Mouse (Mus musculus): ENCODE data around the gene Fgfr2. TPM values are rescaled to one million over a fixed set of nuclear protein-coding genes. Genes with fewer than 3 reads are reported as not detected.

Fgfr2 gene
- polyA plus RNA-seq (2015; fragmentation: Nextera tagmentation; extraction: Ambion mirVana), result 20.3 and 27.2 TPM in 2 replicates

DNA sequence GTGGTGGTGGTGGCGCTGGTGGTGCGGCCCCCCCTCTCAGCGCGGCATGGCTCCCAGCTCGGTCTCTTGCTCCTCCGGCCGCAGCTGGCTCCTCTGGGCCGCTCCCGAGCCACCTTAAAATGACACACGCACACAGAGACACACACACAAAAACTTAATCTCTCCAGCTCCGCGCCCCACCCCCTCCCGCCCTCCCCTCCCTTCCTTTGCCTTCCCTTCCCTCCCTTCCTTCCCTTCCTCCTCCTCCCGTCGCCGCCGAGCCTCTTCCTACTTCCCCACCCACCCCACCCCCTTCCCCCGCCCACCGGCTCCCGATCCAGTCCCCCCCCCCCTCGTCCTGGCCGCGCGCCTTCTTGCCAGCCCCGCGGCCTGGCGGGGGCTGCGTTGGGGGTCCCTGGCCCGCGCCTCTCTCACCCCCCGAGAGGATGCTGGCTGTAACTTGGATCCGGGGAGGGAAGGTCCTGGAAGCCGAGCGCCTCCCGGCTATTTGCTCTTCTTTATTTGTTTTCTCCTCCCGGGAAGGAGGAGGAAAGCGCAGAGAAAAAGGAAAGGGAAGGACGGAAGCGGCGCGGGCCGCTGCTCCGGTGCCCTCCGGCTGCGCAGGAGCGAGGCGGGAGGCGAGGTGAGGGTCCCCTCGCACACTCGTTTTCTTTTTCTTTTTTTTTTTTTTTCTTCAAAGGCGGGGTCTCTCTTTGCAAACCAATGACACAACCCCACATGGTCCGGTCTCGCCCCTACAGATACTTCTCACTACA lies at the start of gene Fgfr2:
TSS of gene Fgfr2 (minus strand) at position 107 of the 755 bp plus-strand sequence.
- Histone ChIP-seq H3K4me3 (ENCODE audit: low read length) (peak within 1 kb of the TSS; percentile 94), H3K27me3 (ENCODE audit: control insufficient read depth, insufficient read depth, low read length) (no peaks in the 10 kb centered on the region), H3K4me2 (ENCODE audit: low read depth, low read length) (peak within 1 kb of the TSS; percentile 96), H3K27ac (ENCODE audit: low read length) (peak within 1 kb of the TSS; percentile 99), H3K36me3 (ENCODE audit: control insufficient read depth, insufficient read depth) (no peaks in the 10 kb centered on the region), H3K4me1 (ENCODE audit: control insufficient read depth, insufficient read depth, low read length) (peaks cover 29% of the 10 kb centered on the region), H3K9me3 (replicated peaks; ENCODE audit: control insufficient read depth, low read length) (peaks cover under 1% of the 10 kb centered on the region), H3K9ac (ENCODE audit: low read length) (peak within 1 kb of the TSS; percentile 98)
- ATAC-seq (replicated peaks; ENCODE audit: extremely low read depth, insufficient read depth, low FRiP score), result peak; percentile 70
- WGBS, result 1% methylated on average over 31 of the region's 53 CpGs

DNA sequence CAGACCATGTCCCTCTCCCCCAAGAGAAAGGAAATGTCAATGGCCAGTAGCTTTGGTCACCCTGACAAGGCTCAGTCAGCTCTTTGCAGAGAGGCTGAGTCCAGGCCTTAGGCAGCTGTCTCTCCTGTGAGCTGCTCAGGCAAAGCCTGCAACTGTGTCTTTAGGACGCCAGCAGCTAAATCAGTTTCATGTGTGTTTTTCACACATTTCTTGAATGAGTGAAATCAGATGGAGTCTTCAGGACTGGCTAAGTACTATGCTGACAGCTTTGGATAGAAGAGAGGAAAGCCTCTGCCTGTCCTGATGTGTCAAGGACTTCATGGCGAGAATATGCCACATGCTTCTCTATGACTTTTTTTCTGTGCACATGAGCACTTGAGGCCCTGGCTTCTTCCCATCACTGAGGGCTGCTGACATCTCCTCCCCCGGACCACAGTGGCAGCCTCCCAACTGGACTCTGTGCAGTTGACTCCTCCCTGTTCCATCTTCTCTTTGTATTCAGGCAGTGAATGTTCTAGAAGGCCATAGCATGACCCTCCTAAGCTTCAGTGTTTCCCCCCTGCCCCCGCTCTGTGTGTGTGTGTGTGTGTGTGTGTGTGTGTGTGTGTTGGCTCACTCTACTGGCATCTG lies 48.4 kb upstream of the Fgfr2 start:
- H3K4me3 ChIP-seq (ENCODE audit: low read length), result no peak overlapping the region
- H3K4me2 ChIP-seq (ENCODE audit: low read depth, low read length), result no peak overlapping the region
- peak; percentile 59; the same call in 1 of the 2 replicates for ATAC-seq (replicated peaks; ENCODE audit: extremely low read depth, insufficient read depth, low FRiP score)
- 59% methylated on average over 4 of the region's 4 CpGs for WGBS
- no peaks in the 10 kb centered on the region for H3K9me3 ChIP-seq (replicated peaks; ENCODE audit: control insufficient read depth, low read length)
- H3K27me3 ChIP-seq (ENCODE audit: control insufficient read depth, insufficient read depth, low read length), result no peaks in the 10 kb centered on the region
- no peaks in the 10 kb centered on the region for H3K36me3 ChIP-seq (ENCODE audit: control insufficient read depth, insufficient read depth)
- H3K27ac ChIP-seq (ENCODE audit: low read length), result no peak overlapping the region
- H3K9ac ChIP-seq (ENCODE audit: low read length), result no peak overlapping the region
- H3K4me1 ChIP-seq (ENCODE audit: control insufficient read depth, insufficient read depth, low read length), result peaks cover 5% of the 10 kb centered on the region

DNA sequence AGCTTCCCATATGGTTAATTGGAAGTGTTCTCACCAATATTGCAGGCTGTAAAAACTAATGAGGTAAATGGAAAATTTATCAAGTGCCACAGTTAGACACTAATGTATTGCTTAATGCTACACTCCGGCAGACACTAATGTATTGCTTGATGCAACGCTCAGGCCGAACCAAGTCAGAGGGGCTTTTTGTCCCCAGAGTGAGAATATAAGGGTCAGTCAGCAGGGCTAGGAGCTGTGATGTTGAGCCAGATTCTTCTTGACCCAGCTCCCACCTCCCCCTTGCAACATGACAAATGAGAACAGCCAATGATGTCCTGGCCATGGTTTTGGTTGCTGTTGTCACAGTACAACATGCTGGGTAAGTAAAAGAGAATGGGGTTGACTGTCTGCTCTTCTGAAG lies 45.8 kb upstream of the Fgfr2 start:
- no peaks in the 10 kb centered on the region; the same call in 1 of the 2 replicates for H3K4me1 ChIP-seq (ENCODE audit: control insufficient read depth, insufficient read depth, low read length)
- H3K9me3 ChIP-seq (replicated peaks; ENCODE audit: control insufficient read depth, low read length), result no peaks in the 10 kb centered on the region
- 93% methylated on average over 3 of the region's 3 CpGs for WGBS
- ATAC-seq (replicated peaks; ENCODE audit: extremely low read depth, insufficient read depth, low FRiP score), result no peak
- H3K4me2 ChIP-seq (ENCODE audit: low read depth, low read length), result no peak overlapping the region
- H3K27ac ChIP-seq (ENCODE audit: low read length), result no peak overlapping the region
- no peak overlapping the region for H3K9ac ChIP-seq (ENCODE audit: low read length)
- no peak overlapping the region for H3K4me3 ChIP-seq (ENCODE audit: low read length)
- H3K36me3 ChIP-seq (ENCODE audit: control insufficient read depth, insufficient read depth), result no peaks in the 10 kb centered on the region
- no peaks in the 10 kb centered on the region for H3K27me3 ChIP-seq (ENCODE audit: control insufficient read depth, insufficient read depth, low read length)

DNA sequence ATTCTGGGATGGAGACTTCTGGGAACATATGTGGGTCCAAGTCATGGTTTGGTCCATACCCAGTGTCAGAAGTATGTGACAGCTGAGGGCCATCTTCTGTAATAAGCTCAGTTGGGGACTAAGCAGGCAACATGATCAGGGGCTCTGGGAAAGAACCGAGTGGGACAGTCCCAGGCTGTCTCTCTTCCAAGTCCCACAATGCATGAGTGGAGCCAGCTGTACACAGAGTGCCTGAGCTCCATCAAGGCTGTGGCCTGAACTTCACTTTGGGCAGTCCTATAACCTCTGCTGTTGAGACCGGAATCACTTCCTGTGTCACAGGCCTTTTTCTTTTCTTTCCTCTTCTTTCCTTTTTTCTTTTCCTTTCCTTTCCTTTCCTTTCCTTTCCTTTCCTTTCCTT lies 44.8 kb upstream of the Fgfr2 start:
- Histone ChIP-seq H3K27me3 (ENCODE audit: control insufficient read depth, insufficient read depth, low read length) (no peaks in the 10 kb centered on the region), H3K4me3 (ENCODE audit: low read length) (no peak overlapping the region), H3K9me3 (replicated peaks; ENCODE audit: control insufficient read depth, low read length) (no peaks in the 10 kb centered on the region), H3K36me3 (ENCODE audit: control insufficient read depth, insufficient read depth) (no peaks in the 10 kb centered on the region), H3K9ac (ENCODE audit: low read length) (no peak overlapping the region), H3K4me2 (ENCODE audit: low read depth, low read length) (no peak overlapping the region), H3K4me1 (ENCODE audit: control insufficient read depth, insufficient read depth, low read length) (no peaks in the 10 kb centered on the region; the same call in 1 of the 2 replicates), H3K27ac (ENCODE audit: low read length) (no peak overlapping the region)
- 83% methylated on average over 2 of the region's 2 CpGs for WGBS
- ATAC-seq (replicated peaks; ENCODE audit: extremely low read depth, insufficient read depth, low FRiP score), result no peak

DNA sequence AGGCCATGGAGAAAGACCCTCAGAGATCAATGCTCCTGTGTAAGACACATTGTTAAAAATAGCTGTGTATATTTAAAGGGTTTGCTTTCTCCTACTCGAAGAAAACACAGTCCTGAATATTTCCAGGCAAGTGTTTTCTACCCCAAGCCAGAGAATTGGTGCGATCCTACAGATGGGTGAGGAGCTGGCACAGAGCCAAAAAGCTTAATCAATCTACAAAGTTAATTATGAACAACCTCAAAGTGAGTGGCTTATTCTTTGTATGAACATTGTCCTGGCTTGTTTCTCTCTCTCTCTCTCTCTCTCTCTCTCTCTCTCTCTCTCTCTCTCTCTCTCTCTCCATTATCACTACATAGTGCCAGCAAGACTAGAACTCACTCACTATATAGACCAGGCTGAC lies 41.6 kb upstream of the Fgfr2 start:
- 39% methylated on average over 2 of the region's 2 CpGs for WGBS

DNA sequence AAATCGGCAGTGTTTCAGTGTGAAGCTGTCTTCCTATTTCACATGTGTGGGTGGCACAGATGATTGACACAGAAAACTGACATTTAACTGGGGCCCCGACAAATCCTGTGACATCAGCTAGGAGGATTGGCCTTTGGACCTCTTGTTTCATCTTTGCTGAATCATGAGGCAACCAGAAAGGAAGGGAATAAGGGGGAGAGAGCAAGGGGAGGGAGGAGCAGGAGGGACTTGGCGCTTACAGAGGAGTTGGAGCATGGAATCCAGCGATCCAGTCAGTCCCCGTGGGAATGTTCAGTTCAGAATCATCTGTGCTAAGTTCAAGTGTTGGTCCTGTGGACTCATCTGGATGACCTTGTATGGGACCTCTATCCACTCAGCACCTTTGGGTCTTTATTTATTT lies 39.9 kb upstream of the Fgfr2 start:
- Histone ChIP-seq H3K36me3 (ENCODE audit: control insufficient read depth, insufficient read depth) (no peaks in the 10 kb centered on the region), H3K9ac (ENCODE audit: low read length) (no peak overlapping the region), H3K4me3 (ENCODE audit: low read length) (no peak overlapping the region), H3K27me3 (ENCODE audit: control insufficient read depth, insufficient read depth, low read length) (no peaks in the 10 kb centered on the region), H3K4me1 (ENCODE audit: control insufficient read depth, insufficient read depth, low read length) (no peaks in the 10 kb centered on the region), H3K27ac (ENCODE audit: low read length) (no peak overlapping the region), H3K4me2 (ENCODE audit: low read depth, low read length) (no peak overlapping the region), H3K9me3 (replicated peaks; ENCODE audit: control insufficient read depth, low read length) (no peaks in the 10 kb centered on the region)
- WGBS, result 63% methylated on average over 5 of the region's 5 CpGs
- ATAC-seq (replicated peaks; ENCODE audit: extremely low read depth, insufficient read depth, low FRiP score), result no peak

More for the DNA sequence above, 41.6 kb upstream of the Fgfr2 start:
- no peak overlapping the region for H3K27ac ChIP-seq (ENCODE audit: low read length)
- ATAC-seq (replicated peaks; ENCODE audit: extremely low read depth, insufficient read depth, low FRiP score), result no peak
- H3K36me3 ChIP-seq (ENCODE audit: control insufficient read depth, insufficient read depth), result no peaks in the 10 kb centered on the region
- no peaks in the 10 kb centered on the region for H3K27me3 ChIP-seq (ENCODE audit: control insufficient read depth, insufficient read depth, low read length)
- H3K9ac ChIP-seq (ENCODE audit: low read length), result no peak overlapping the region
- no peaks in the 10 kb centered on the region for H3K4me1 ChIP-seq (ENCODE audit: control insufficient read depth, insufficient read depth, low read length)
- H3K4me3 ChIP-seq (ENCODE audit: low read length), result no peak overlapping the region
- no peak overlapping the region for H3K4me2 ChIP-seq (ENCODE audit: low read depth, low read length)
- H3K9me3 ChIP-seq (replicated peaks; ENCODE audit: control insufficient read depth, low read length), result no peaks in the 10 kb centered on the region

DNA sequence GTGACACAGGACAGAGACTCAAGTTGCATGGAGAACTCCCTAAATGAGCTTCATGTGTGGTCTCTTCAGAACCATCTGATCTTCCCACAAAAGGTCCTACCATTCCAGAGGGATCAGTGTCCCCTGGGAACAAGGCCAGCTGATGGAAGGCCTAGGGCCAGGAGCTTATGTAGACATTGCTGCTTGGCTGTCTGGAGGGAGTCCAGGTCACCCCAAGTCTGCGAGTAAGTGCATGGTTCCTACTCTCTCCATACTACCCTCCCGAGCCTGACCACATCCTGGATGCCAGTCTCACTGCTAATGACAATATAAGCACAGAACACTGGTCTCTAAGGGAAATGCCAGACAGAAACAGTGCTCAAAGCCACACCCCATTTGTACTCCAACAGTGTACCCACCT lies 39.0 kb upstream of the Fgfr2 start:
- no peaks in the 10 kb centered on the region for H3K36me3 ChIP-seq (ENCODE audit: control insufficient read depth, insufficient read depth)
- no peak overlapping the region for H3K4me3 ChIP-seq (ENCODE audit: low read length)
- no peak overlapping the region for H3K27ac ChIP-seq (ENCODE audit: low read length)
- H3K4me2 ChIP-seq (ENCODE audit: low read depth, low read length), result no peak overlapping the region
- H3K27me3 ChIP-seq (ENCODE audit: control insufficient read depth, insufficient read depth, low read length), result no peaks in the 10 kb centered on the region
- H3K4me1 ChIP-seq (ENCODE audit: control insufficient read depth, insufficient read depth, low read length), result no peaks in the 10 kb centered on the region
- H3K9me3 ChIP-seq (replicated peaks; ENCODE audit: control insufficient read depth, low read length), result no peaks in the 10 kb centered on the region
- H3K9ac ChIP-seq (ENCODE audit: low read length), result no peak overlapping the region
- WGBS, result 51% methylated on average over 2 of the region's 2 CpGs
- no peak for ATAC-seq (replicated peaks; ENCODE audit: extremely low read depth, insufficient read depth, low FRiP score)

DNA sequence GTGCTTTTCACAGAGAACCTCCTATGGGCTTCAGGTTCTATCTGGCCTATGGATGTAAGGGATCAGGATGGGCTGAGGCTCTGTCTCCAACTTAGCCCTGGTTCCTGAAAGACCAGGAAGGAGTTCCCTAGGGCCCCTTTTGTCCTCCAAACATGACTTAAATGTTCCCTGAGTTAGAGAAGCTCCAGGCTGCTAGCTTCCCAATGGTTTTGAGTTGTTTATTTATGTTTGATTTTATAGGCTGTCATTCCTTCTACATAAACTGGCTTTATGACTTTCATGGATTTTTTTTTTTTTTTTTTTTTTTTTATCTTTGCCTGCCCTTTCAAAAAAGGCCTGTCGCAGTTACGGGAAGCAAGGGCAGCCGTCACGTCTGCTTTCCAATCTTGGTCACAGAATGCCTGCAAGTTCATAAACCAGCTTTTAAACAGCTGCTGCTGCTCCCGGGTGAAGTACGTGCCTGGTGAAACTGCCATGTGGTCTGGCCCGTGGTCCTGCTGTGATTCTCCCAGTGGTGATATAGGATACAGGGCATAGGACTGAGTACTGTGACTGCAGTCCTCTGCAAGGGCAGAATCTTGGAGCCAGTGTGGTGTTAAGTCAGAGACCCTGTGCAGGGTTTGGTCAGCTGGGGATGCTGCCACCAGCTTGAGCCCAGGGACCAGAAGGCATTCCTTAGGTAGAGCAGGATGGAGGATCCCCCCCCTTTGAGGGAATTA lies 38.4 kb upstream of the Fgfr2 start:
- Histone ChIP-seq H3K27me3 (ENCODE audit: control insufficient read depth, insufficient read depth, low read length) (no peaks in the 10 kb centered on the region), H3K4me2 (ENCODE audit: low read depth, low read length) (no peak overlapping the region), H3K9ac (ENCODE audit: low read length) (no peak overlapping the region), H3K36me3 (ENCODE audit: control insufficient read depth, insufficient read depth) (no peaks in the 10 kb centered on the region), H3K4me3 (ENCODE audit: low read length) (no peak overlapping the region), H3K4me1 (ENCODE audit: control insufficient read depth, insufficient read depth, low read length) (no peaks in the 10 kb centered on the region), H3K27ac (ENCODE audit: low read length) (no peak overlapping the region), H3K9me3 (replicated peaks; ENCODE audit: control insufficient read depth, low read length) (no peaks in the 10 kb centered on the region)
- 60% methylated on average over 7 of the region's 7 CpGs for WGBS
- no peak for ATAC-seq (replicated peaks; ENCODE audit: extremely low read depth, insufficient read depth, low FRiP score)

DNA sequence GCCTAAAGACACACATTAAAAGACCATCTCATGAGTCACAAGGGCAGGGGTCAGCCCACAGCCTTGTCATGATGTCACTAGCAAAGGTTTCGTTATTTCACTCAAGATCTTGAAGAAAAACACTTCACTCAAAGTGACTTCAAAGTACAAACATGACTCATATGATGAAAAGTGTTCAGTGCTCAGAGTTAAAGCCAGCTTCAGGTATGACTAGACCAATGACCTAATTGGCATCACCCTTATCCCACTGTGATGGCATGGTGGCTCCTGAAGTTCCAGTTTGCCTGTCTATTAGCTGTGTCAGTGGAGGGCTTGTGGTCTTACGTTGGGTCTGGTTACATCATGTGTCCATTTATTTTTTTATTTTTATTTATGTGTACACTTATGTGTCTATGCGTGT lies 36.4 kb upstream of the Fgfr2 start:
- no peaks in the 10 kb centered on the region for H3K9me3 ChIP-seq (replicated peaks; ENCODE audit: control insufficient read depth, low read length)
- no peaks in the 10 kb centered on the region for H3K4me1 ChIP-seq (ENCODE audit: control insufficient read depth, insufficient read depth, low read length)
- no peaks in the 10 kb centered on the region for H3K36me3 ChIP-seq (ENCODE audit: control insufficient read depth, insufficient read depth)
- H3K27me3 ChIP-seq (ENCODE audit: control insufficient read depth, insufficient read depth, low read length), result no peaks in the 10 kb centered on the region
- H3K4me3 ChIP-seq (ENCODE audit: low read length), result no peak overlapping the region
- no peak overlapping the region for H3K27ac ChIP-seq (ENCODE audit: low read length)
- H3K9ac ChIP-seq (ENCODE audit: low read length), result no peak overlapping the region
- H3K4me2 ChIP-seq (ENCODE audit: low read depth, low read length), result no peak overlapping the region
- 90% methylated on average over 3 of the region's 3 CpGs for WGBS
- ATAC-seq (replicated peaks; ENCODE audit: extremely low read depth, insufficient read depth, low FRiP score), result no peak
